Mouse (Mus musculus): ENCODE results near the gene Mef2c. TPM values are rescaled to one million over a fixed set of nuclear protein-coding genes. Genes with fewer than 3 reads are reported as not detected.

Mef2c gene
- polyA plus RNA-seq, 1 experiment from 2014 or later, result 169 TPM

DNA sequence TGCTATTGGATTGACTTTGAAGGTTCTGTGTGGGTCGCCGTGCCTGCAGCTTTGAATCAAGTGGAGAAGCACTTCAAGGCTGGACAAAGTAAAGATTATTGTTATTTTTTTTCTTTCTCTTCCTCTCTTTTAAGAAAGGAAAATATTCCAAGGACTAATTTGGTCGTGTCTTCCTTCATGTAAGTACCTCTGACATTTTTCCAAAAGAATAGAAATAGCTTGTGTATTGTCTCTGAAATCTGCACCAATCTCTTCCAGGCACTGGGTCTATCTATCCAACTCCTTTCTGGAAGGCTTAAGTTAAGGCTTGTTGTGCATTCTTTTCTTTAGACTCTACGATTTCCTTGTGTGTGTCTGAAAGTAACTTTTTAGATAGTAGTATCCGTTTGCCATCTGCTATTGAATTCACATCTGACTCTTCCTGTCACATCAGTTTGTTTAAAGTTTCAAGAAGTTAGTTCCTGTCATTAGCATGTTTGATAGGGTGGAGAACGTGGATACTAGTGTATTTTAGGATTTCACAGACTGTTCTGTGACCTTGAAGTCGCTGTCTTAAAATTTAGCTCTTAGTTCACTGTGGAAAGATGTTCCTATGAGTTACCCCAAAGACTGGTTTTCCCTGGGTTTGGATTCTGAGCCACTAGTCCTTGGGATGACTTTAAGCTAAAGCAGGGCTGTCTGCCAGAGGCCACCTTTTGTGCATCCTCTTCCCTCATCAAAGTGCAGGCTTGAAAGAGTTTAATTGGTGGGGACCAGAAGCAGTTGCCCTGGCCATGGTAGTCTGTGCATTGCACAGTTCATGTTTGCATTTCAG is 21.3 kb downstream of the Mef2c start:
- no peaks in the 10 kb centered on the region for H3K36me3 ChIP-seq
- H3K27me3 ChIP-seq, result 0 out of 2 replicates have a peak, but pooled peaks cover 3% of the 10 kb centered on the region
- H3K4me2 ChIP-seq, result peak overlapping the region; percentile 68
- H3K4me3 ChIP-seq, result peak overlapping the region; percentile 63
- ATAC-seq (ENCODE audit: insufficient number of reproducible peaks, insufficient read depth, low FRiP score, low TSS enrichment, low read depth), result no peak
- peak overlapping the region; percentile 89 for H3K27ac ChIP-seq
- 9% methylated on average over 7 of the region's 7 CpGs for WGBS
- peak overlapping the region; percentile 77 for H3K9ac ChIP-seq
- H3K4me1 ChIP-seq, result peaks cover 9% of the 10 kb centered on the region; the same call in 1 of the 2 replicates
- no peaks in the 10 kb centered on the region for H3K9me3 ChIP-seq

DNA sequence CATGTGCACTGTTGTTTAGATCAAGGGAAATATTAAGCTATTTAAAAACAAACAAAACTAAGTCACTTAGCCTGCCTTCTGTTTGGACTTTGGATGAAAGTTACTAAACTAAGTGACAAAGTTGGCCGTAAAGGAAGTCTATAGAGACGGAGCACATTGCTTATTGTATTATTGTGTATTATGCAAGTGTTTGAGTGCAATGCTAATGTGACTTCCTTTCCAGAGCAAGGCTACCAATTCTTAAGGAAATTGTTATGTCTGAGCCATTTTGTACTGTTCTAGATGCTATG is 21.8 kb downstream of the Mef2c start:
- Histone ChIP-seq H3K4me3 (peak overlapping the region; percentile 63), H3K27me3 (0 out of 2 replicates have a peak, but pooled peaks cover 3% of the 10 kb centered on the region), H3K4me1 (peaks cover 9% of the 10 kb centered on the region; the same call in 1 of the 2 replicates), H3K4me2 (peak overlapping the region; percentile 68), H3K9me3 (no peaks in the 10 kb centered on the region), H3K27ac (peak overlapping the region; percentile 89; the same call in 1 of the 2 replicates), H3K9ac (peak overlapping the region; percentile 77), H3K36me3 (no peaks in the 10 kb centered on the region)
- no peak for ATAC-seq (ENCODE audit: insufficient number of reproducible peaks, insufficient read depth, low FRiP score, low TSS enrichment, low read depth)
- 55% methylated on average over 2 of the region's 2 CpGs for WGBS

DNA sequence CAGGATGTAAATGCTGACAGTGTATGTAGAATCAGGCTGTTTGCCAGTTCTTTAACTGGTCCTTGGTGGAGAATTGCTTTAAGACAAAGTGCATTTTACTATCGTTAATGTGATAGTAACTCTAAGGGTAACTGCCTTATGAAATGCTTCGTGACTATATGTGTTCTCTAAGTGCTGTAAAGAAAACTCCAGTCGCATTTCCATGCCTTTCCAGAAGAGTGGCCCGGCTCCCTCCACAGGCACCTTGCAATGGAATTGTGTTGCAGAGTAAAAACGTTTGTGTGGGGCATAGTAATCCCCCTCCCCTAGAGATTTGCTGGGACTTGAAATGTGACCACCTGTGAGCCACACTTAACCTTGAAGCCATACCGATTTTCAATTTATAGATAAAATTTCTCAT is 22.2 kb downstream of the Mef2c start:
- Histone ChIP-seq H3K27me3 (0 out of 2 replicates have a peak, but pooled peaks cover 3% of the 10 kb centered on the region), H3K9me3 (no peaks in the 10 kb centered on the region), H3K9ac (peak overlapping the region; percentile 77), H3K36me3 (no peaks in the 10 kb centered on the region), H3K27ac (0 out of 2 replicates have a peak overlapping the region, but pooled peaks have one; percentile 89), H3K4me1 (peaks cover 9% of the 10 kb centered on the region; the same call in 1 of the 2 replicates), H3K4me3 (peak overlapping the region; percentile 63), H3K4me2 (peak overlapping the region; percentile 68)
- ATAC-seq (ENCODE audit: insufficient number of reproducible peaks, insufficient read depth, low FRiP score, low TSS enrichment, low read depth), result no peak
- 26% methylated on average over 6 of the region's 6 CpGs for WGBS

DNA sequence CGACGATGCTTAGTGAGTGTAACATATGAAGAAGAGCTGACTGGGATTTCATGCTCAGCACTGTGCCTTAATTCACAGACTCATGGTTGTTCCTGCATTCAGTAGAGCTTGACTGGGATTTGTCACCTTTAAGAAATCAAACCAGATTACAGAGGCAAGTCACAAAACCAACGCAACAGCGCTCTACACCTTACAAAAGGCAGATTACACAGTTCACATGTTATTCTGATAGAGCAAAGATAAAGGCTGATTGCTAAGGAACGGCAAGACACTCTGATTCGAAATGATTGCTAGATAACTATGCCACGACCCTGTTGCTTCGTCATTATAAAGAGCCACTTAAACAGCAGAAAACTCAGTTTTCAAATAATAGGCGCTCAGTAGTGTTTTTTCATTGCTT is 24.1 kb downstream of the Mef2c start:
- H3K27ac ChIP-seq, result no peak overlapping the region
- H3K9me3 ChIP-seq, result no peaks in the 10 kb centered on the region
- WGBS, result 71% methylated on average over 9 of the region's 9 CpGs
- H3K36me3 ChIP-seq, result no peaks in the 10 kb centered on the region
- H3K4me1 ChIP-seq, result peaks cover 14% of the 10 kb centered on the region
- ATAC-seq (ENCODE audit: insufficient number of reproducible peaks, insufficient read depth, low FRiP score, low TSS enrichment, low read depth), result no peak
- peak overlapping the region; percentile 22 for H3K4me3 ChIP-seq
- peak overlapping the region; percentile 38; the same call in 1 of the 2 replicates for H3K9ac ChIP-seq
- H3K4me2 ChIP-seq, result peak overlapping the region; percentile 47
- H3K27me3 ChIP-seq, result no peaks in the 10 kb centered on the region

DNA sequence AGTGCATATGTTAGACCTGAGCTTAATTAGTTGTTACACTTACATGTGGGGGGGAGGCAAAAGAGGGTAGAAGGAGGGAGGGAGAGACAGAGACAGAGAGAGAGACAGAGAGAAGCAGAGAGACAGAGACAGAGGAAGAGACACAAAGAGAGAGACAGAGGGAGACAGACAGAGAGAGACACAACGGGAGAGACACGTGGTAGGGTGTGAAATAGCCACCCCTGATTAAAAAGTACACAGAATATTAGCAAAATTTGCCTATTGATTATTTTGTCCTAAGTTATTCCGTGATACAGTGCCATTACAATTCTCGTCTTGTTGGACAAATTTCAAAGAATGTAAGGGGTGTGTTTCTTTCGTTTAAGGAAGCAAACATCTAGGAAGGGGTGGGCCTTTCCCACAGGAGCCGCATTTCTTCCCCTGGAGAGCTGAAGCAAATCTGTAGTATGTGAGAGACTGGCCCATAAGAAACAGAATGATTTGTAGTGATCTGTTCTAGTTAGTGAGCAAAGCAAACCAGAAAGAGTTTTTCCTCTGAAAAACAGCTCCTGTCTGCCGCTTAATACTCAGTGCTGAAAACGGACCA is 26.0 kb downstream of the Mef2c start:
- Histone ChIP-seq H3K4me2 (peak overlapping the region; percentile 41), H3K27ac (no peak overlapping the region), H3K4me3 (no peak overlapping the region), H3K9ac (no peak overlapping the region), H3K9me3 (no peaks in the 10 kb centered on the region), H3K27me3 (no peaks in the 10 kb centered on the region), H3K36me3 (no peaks in the 10 kb centered on the region), H3K4me1 (peaks cover 11% of the 10 kb centered on the region)
- no peak for ATAC-seq (ENCODE audit: insufficient number of reproducible peaks, insufficient read depth, low FRiP score, low TSS enrichment, low read depth)
- 64% methylated on average over 8 of the region's 8 CpGs for WGBS

DNA sequence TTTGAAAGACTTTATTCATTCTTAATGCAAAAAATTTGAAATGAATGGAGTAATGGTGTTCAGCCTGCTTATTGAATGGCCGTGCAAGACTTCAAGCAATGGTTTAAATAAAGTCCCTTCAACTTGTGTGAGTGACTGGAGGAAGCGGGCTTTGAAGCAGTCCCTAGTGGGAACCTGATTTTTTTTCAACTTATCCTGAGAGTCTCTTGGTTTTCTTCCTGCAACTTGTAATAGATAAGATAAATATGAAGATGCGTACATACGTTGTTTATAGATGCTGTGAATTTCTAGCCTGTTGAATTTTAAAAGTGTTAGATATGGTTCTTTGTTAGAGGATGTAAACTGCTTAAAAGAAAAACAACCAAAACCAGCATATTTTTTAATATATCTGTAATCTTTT is 27.1 kb downstream of the Mef2c start:
- Histone ChIP-seq H3K27me3 (no peaks in the 10 kb centered on the region), H3K4me3 (no peak overlapping the region), H3K36me3 (no peaks in the 10 kb centered on the region), H3K9ac (no peak overlapping the region), H3K27ac (no peak overlapping the region), H3K9me3 (no peaks in the 10 kb centered on the region), H3K4me1 (peaks cover 11% of the 10 kb centered on the region), H3K4me2 (no peak overlapping the region)
- no peak for ATAC-seq (ENCODE audit: insufficient number of reproducible peaks, insufficient read depth, low FRiP score, low TSS enrichment, low read depth)
- WGBS, result 78% methylated on average over 4 of the region's 4 CpGs

DNA sequence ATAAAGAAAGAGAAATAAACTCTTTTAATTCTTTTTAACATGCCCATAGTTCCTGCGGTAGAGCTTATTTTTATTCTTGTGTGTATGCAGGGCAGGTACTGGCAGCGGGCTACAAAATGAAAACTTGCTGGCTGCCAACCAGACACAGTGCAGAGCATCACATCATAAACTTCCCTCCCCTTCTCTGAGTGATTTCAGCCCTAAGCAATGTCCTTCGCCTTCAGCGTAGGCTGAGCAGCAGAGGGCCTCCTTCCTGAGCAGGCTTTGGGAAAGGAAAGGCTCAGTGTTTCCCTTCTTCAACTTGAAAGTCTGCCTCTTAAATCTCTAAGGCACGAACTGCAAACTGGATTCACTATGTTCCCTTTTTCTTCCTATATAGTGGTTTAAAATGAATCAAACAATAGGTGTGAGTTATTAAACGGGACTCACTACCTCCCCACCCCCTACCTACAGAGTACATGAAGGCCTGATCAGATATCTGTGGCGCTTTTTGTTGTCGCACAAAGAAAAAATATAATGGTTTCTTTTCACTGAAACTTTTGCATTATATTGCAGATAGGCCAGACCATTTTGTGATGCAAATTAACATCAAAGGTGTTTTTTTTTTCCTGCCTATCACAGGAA is 28.2 kb downstream of the Mef2c start:
- H3K27me3 ChIP-seq, result no peaks in the 10 kb centered on the region
- H3K27ac ChIP-seq, result no peak overlapping the region
- H3K9me3 ChIP-seq, result no peaks in the 10 kb centered on the region
- WGBS, result 55% methylated on average over 8 of the region's 8 CpGs
- H3K4me1 ChIP-seq, result peaks cover 11% of the 10 kb centered on the region
- no peaks in the 10 kb centered on the region for H3K36me3 ChIP-seq
- no peak for ATAC-seq (ENCODE audit: insufficient number of reproducible peaks, insufficient read depth, low FRiP score, low TSS enrichment, low read depth)
- no peak overlapping the region for H3K4me3 ChIP-seq
- no peak overlapping the region for H3K9ac ChIP-seq
- H3K4me2 ChIP-seq, result 0 out of 2 replicates have a peak overlapping the region, but pooled peaks have one; percentile 1

DNA sequence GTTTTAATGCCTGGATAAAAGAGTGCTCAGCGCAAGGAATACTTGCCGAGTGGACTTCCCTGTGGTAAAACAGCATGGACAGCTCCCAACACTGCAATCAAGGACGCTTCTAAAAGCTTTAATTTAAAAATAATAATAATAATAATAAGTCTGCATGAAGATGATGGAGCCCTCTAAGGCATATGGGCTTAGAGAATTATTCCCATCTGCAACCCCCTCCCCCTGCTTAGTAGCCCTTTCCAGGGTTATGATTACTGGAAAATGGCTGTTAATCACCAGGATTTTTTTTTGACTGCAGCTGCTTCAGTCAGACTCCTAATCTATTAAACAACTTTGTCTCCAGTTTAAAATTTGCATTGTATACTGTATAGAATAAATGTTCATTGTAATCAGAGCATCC is 32.5 kb downstream of the Mef2c start:
- 78% methylated on average over 3 of the region's 3 CpGs for WGBS
- Histone ChIP-seq H3K4me2 (no peak overlapping the region), H3K27me3 (no peaks in the 10 kb centered on the region), H3K9me3 (no peaks in the 10 kb centered on the region), H3K27ac (no peak overlapping the region), H3K4me3 (no peak overlapping the region), H3K4me1 (peaks cover 5% of the 10 kb centered on the region), H3K36me3 (no peaks in the 10 kb centered on the region), H3K9ac (no peak overlapping the region)
- no peak for ATAC-seq (ENCODE audit: insufficient number of reproducible peaks, insufficient read depth, low FRiP score, low TSS enrichment, low read depth)

DNA sequence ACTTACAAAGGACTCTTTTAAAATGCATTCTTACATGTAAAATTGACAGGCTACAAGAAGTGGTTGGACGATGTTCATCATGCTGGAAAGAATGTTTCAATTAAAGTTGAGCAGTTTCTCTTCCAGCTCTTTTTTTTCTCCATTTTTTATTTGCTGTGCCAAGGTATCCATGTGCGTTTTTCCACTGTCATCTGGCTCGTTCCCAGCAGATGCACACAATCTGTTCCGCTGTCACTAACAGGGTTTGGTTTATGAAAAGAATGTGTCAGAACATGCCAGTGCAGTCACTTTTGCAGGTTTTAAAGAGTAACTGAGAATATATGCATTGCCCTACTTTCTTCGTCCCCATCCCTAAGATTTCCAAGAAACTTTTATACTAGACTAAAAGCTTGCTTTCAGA is 33.3 kb downstream of the Mef2c start:
- Histone ChIP-seq H3K4me2 (no peak overlapping the region), H3K4me1 (peaks cover 2% of the 10 kb centered on the region), H3K4me3 (no peak overlapping the region), H3K27me3 (no peaks in the 10 kb centered on the region), H3K27ac (no peak overlapping the region), H3K9me3 (no peaks in the 10 kb centered on the region), H3K36me3 (no peaks in the 10 kb centered on the region), H3K9ac (no peak overlapping the region)
- WGBS, result 37% methylated on average over 5 of the region's 5 CpGs
- no peak for ATAC-seq (ENCODE audit: insufficient number of reproducible peaks, insufficient read depth, low FRiP score, low TSS enrichment, low read depth)

DNA sequence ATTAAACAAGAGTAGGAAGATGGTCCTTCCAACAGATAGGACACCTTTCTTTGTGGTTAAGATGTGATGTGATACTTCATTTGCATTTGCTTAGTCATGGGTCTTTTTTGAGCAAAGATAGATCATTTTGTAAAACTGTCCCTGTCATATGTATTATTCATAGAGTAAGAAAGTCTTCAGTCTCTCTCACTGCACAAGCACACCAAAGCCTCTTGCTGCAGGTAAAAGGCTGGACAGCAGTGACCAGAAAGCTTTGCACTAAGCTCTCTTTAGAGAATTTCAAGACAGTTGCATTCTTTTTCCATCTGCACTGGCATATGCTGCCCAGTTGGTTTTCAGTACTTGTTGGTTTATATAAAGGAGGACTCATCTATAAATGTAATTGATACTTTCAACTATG is 36.1 kb downstream of the Mef2c start:
- Histone ChIP-seq H3K9me3 (no peaks in the 10 kb centered on the region), H3K4me1 (peaks cover 4% of the 10 kb centered on the region), H3K9ac (no peak overlapping the region), H3K27ac (no peak overlapping the region), H3K4me2 (no peak overlapping the region), H3K4me3 (no peak overlapping the region), H3K27me3 (no peaks in the 10 kb centered on the region), H3K36me3 (no peaks in the 10 kb centered on the region)
- ATAC-seq (ENCODE audit: insufficient number of reproducible peaks, insufficient read depth, low FRiP score, low TSS enrichment, low read depth), result no peak

DNA sequence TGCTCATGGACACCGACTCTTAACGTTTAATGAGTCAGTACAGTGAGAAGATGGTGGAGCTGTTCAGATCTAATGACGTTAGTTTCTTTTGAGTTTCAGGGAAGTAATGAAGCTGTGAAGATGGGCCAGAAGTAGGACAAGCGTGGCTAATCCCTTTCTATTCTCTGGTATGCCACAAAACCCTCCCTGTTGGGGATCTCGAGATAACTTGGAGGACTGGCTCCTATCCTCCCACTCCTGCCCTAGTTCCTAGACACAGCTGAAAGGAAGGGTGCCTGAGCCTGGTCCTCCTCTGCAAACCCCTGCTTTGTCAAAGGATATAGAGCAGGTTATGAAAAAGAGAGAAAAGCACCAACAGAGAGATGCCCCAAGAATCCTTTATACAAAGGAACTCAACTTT is 38.8 kb downstream of the Mef2c start:
- no peak overlapping the region for H3K4me2 ChIP-seq
- no peak overlapping the region for H3K9ac ChIP-seq
- ATAC-seq (ENCODE audit: insufficient number of reproducible peaks, insufficient read depth, low FRiP score, low TSS enrichment, low read depth), result no peak
- no peak overlapping the region for H3K27ac ChIP-seq
- no peaks in the 10 kb centered on the region for H3K9me3 ChIP-seq
- H3K36me3 ChIP-seq, result no peaks in the 10 kb centered on the region
- H3K4me1 ChIP-seq, result peaks cover 7% of the 10 kb centered on the region
- 54% methylated on average over 5 of the region's 5 CpGs for WGBS
- H3K27me3 ChIP-seq, result no peaks in the 10 kb centered on the region
- H3K4me3 ChIP-seq, result no peak overlapping the region

DNA sequence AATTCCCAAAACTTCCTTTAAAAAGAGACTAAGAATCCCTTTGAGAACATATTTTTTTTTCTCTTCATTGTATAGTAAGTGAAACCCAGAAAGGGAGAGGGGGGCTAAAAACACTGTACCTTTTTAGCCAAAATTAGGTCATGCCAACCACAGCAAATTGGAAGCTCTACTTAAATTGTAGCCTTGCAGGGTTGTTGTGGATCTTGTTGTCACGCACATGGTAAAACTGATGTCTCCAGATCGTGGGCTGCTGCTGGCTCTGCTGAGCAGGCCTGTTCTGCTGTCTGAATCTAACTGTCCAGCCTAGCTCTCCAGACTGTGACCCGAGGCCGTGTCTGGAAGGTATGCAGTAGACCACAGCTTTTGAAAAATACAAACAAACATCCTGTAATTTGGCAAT is 40.9 kb downstream of the Mef2c start:
- Histone ChIP-seq H3K9me3 (no peaks in the 10 kb centered on the region), H3K27ac (no peak overlapping the region), H3K36me3 (no peaks in the 10 kb centered on the region), H3K4me3 (no peak overlapping the region), H3K4me2 (no peak overlapping the region), H3K27me3 (no peaks in the 10 kb centered on the region), H3K4me1 (peaks cover 7% of the 10 kb centered on the region), H3K9ac (no peak overlapping the region)
- no peak for ATAC-seq (ENCODE audit: insufficient number of reproducible peaks, insufficient read depth, low FRiP score, low TSS enrichment, low read depth)
- WGBS, result 45% methylated on average over 4 of the region's 4 CpGs

Measured in embryonic facial prominence, embryonic 13.5 days (tissue).